Mouse (Mus musculus): ENCODE results near the gene Bcan. TPM values are rescaled to one million over a fixed set of nuclear protein-coding genes. Genes with fewer than 3 reads are reported as not detected.
A peak's percentile ranks its signal among the peaks of the same experiment; 100 is the strongest.

Bcan gene
- total RNA-seq, 1 experiment: 1.4 TPM

GRCm38 (mm10) chr3:87951946-87952345 is 48.1 kb downstream of the Bcan start:
- in situ Hi-C loops (cut with MboI; ENCODE audit: low sequenced_read_pairs in 2 of 2, unreplicated experiment in 2 of 2): no loop called here

DNA sequence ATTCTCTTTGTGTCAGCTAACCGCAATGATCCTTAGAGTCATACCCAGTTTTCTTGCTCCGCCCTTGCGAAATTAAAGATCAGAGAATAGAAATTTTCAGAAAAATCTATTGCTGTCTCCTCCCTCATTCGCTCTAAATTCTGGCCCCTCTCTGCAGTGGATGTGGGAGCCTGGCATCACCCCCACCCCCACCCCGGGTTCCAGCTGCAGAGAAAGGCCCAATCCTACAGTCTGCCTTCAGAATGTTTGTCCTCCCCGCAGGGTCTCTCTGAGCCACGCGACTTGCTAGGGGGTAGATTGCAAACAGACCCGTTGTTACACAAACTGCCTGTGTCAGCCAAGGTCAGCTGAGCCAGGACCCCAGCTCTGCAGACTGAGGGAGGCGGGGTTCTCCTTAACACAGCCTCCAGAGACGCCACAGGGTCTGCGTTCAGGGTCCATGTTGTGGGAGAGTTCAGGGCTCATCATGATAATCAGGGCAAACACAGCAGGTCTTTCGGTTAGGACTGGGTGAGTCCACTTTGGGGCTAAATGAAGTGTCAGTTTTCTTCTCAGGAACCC is 50.0 kb downstream of the Bcan start:
- H3K27ac ChIP-seq (ENCODE audit: insufficient read depth, low read depth, low read length, poor library complexity, severe bottlenecking): no peak overlapping the region
- H3K4me3 ChIP-seq (ENCODE audit: insufficient read depth in 1 of 2, low read depth in 1 of 2, low read length in 2 of 2, poor library complexity in 1 of 2, severe bottlenecking in 1 of 2): peak overlapping the region in 1 of 2 experiments; percentile 18; a peak in 2 of 4 replicates
- peaks cover 11 to 46% of the 10 kb centered on the region in 2 experiments for H3K4me1 ChIP-seq (ENCODE audit: control insufficient read depth in 2 of 2, insufficient read depth in 2 of 2, low read length in 2 of 2, poor library complexity in 1 of 2)
- TF ChIP-seq MAFK (IDR thresholded peaks at IDR 0.05; ENCODE audit: insufficient read depth, low read depth, low read length): no peak
- TF ChIP-seq ZC3H11A (IDR thresholded peaks at IDR 0.05; ENCODE audit: borderline replicate concordance, low read depth, low read length): no peak
- TF ChIP-seq ZNF384 (IDR thresholded peaks at IDR 0.05; ENCODE audit: low read depth, low read length): no peak
- no peak for TF ChIP-seq HCFC1 (IDR thresholded peaks at IDR 0.05; ENCODE audit: borderline replicate concordance, insufficient read depth, low read length)
- TF ChIP-seq CHD2 (IDR thresholded peaks at IDR 0.05; ENCODE audit: low read depth, low read length): no peak
- no peak overlapping the region for H3K9ac ChIP-seq (ENCODE audit: insufficient read depth, low read depth, low read length, poor library complexity, severe bottlenecking)
- in situ Hi-C loops (cut with MboI; ENCODE audit: low sequenced_read_pairs in 2 of 2, unreplicated experiment in 2 of 2): no loop called here
- no peaks in the 10 kb centered on the region for H3K9me3 ChIP-seq (ENCODE audit: control insufficient read depth, insufficient read depth, low read depth, low read length)
- DNase-seq (ENCODE audit: low read depth, low spot score): no peak
- H3K36me3 ChIP-seq (ENCODE audit: control insufficient read depth, insufficient read depth, low read length, poor library complexity, severe bottlenecking): no peaks in the 10 kb centered on the region

More at GRCm38 (mm10) chr3:87951946-87952345, 48.1 kb downstream of the Bcan start:
- H3K9me3 ChIP-seq (ENCODE audit: control insufficient read depth, insufficient read depth, low read depth, low read length): no peaks in the 10 kb centered on the region
- H3K4me3 ChIP-seq (ENCODE audit: insufficient read depth in 1 of 2, low read depth in 1 of 2, low read length in 2 of 2, poor library complexity in 1 of 2, severe bottlenecking in 1 of 2): peak overlapping the region; percentile 3 to 16; a peak in 2 of 4 replicates
- no peak overlapping the region for H3K9ac ChIP-seq (ENCODE audit: insufficient read depth, low read depth, low read length, poor library complexity, severe bottlenecking)
- H3K4me1 ChIP-seq (ENCODE audit: control insufficient read depth in 2 of 2, insufficient read depth in 2 of 2, low read length in 2 of 2, poor library complexity in 1 of 2): peaks cover 10 to 33% of the 10 kb centered on the region in 2 experiments
- no peak overlapping the region for H3K27ac ChIP-seq (ENCODE audit: insufficient read depth, low read depth, low read length, poor library complexity, severe bottlenecking)
- DNase-seq (ENCODE audit: low read depth, low spot score): no peak
- TF ChIP-seq ZNF384 (IDR thresholded peaks at IDR 0.05; ENCODE audit: low read depth, low read length) (no peak), MAFK (IDR thresholded peaks at IDR 0.05; ENCODE audit: insufficient read depth, low read depth, low read length) (no peak), CHD2 (IDR thresholded peaks at IDR 0.05; ENCODE audit: low read depth, low read length) (no peak), HCFC1 (IDR thresholded peaks at IDR 0.05; ENCODE audit: borderline replicate concordance, insufficient read depth, low read length) (no peak), ZC3H11A (IDR thresholded peaks at IDR 0.05; ENCODE audit: borderline replicate concordance, low read depth, low read length) (no peak)
- no peaks in the 10 kb centered on the region for H3K36me3 ChIP-seq (ENCODE audit: control insufficient read depth, insufficient read depth, low read length, poor library complexity, severe bottlenecking)

- Histone ChIP-seq H3K36me3 (ENCODE audit: control insufficient read depth, insufficient read depth, low read length, poor library complexity, severe bottlenecking) (no peaks in the 10 kb centered on the region), H3K4me3 (ENCODE audit: insufficient read depth in 1 of 2, low read depth in 1 of 2, low read length in 2 of 2, poor library complexity in 1 of 2, severe bottlenecking in 1 of 2) (peak overlapping the region; percentile 18 to 44; a peak in 3 of 4 replicates), H3K4me1 (ENCODE audit: control insufficient read depth in 2 of 2, insufficient read depth in 2 of 2, low read length in 2 of 2, poor library complexity in 1 of 2) (peaks cover 11 to 52% of the 10 kb centered on the region in 2 experiments), H3K9me3 (ENCODE audit: control insufficient read depth, insufficient read depth, low read depth, low read length) (no peaks in the 10 kb centered on the region), H3K27ac (ENCODE audit: insufficient read depth, low read depth, low read length, poor library complexity, severe bottlenecking) (no peak overlapping the region), H3K9ac (ENCODE audit: insufficient read depth, low read depth, low read length, poor library complexity, severe bottlenecking) (no peak overlapping the region)
- DNase-seq (ENCODE audit: low read depth, low spot score): no peak
- TF ChIP-seq ZC3H11A (IDR thresholded peaks at IDR 0.05; ENCODE audit: borderline replicate concordance, low read depth, low read length) (no peak), HCFC1 (IDR thresholded peaks at IDR 0.05; ENCODE audit: borderline replicate concordance, insufficient read depth, low read length) (no peak), ZNF384 (IDR thresholded peaks at IDR 0.05; ENCODE audit: low read depth, low read length) (no peak), MAFK (IDR thresholded peaks at IDR 0.05; ENCODE audit: insufficient read depth, low read depth, low read length) (no peak), CHD2 (IDR thresholded peaks at IDR 0.05; ENCODE audit: low read depth, low read length) (no peak)
- in situ Hi-C loops (cut with MboI; ENCODE audit: low sequenced_read_pairs in 2 of 2, unreplicated experiment in 2 of 2): no loop called here
These were observed 50.6 kb downstream of the Bcan start for GRCm38 (mm10) chr3:87949266-87949954.

GRCm38 (mm10) chr3:87948378-87949265 is 51.4 kb downstream of the Bcan start, which contains the start of gene Crabp2:
TSS of gene Crabp2 (plus strand) at chr3:87948666.
- TF ChIP-seq ZC3H11A (IDR thresholded peaks at IDR 0.05; ENCODE audit: borderline replicate concordance, low read depth, low read length): no peak
- no peak for TF ChIP-seq ZNF384 (IDR thresholded peaks at IDR 0.05; ENCODE audit: low read depth, low read length)
- TF ChIP-seq MAFK (IDR thresholded peaks at IDR 0.05; ENCODE audit: insufficient read depth, low read depth, low read length): no peak
- no peak for TF ChIP-seq HCFC1 (IDR thresholded peaks at IDR 0.05; ENCODE audit: borderline replicate concordance, insufficient read depth, low read length)
- TF ChIP-seq CHD2 (IDR thresholded peaks at IDR 0.05; ENCODE audit: low read depth, low read length): no peak

More at GRCm38 (mm10) chr3:87948378-87949265, 51.4 kb downstream of the Bcan start, which contains the start of gene Crabp2:
- Histone ChIP-seq H3K36me3 (ENCODE audit: control insufficient read depth, insufficient read depth, low read length, poor library complexity, severe bottlenecking) (0 out of 2 replicates have a peak, but pooled peaks cover under 1% of the 10 kb centered on the region), H3K27ac (ENCODE audit: insufficient read depth, low read depth, low read length, poor library complexity, severe bottlenecking) (no peak within 1 kb of the TSS), H3K4me1 (ENCODE audit: control insufficient read depth in 2 of 2, insufficient read depth in 2 of 2, low read length in 2 of 2, poor library complexity in 1 of 2) (peaks cover 11 to 54% of the 10 kb centered on the region in 2 experiments), H3K4me3 (ENCODE audit: insufficient read depth in 1 of 2, low read depth in 1 of 2, low read length in 2 of 2, poor library complexity in 1 of 2, severe bottlenecking in 1 of 2) (peak within 1 kb of the TSS; percentile 33 to 45; a peak in 3 of 4 replicates), H3K9me3 (ENCODE audit: control insufficient read depth, insufficient read depth, low read depth, low read length) (no peaks in the 10 kb centered on the region), H3K9ac (ENCODE audit: insufficient read depth, low read depth, low read length, poor library complexity, severe bottlenecking) (no peak within 1 kb of the TSS)
- DNase-seq (ENCODE audit: low read depth, low spot score): no peak
- in situ Hi-C loops (cut with MboI; ENCODE audit: low sequenced_read_pairs in 2 of 2, unreplicated experiment in 2 of 2): no loop called here

Measured in ES-E14 (cell line).